Mouse (Mus musculus) brain, embryonic 14.5 days (tissue): Measurements from ENCODE around the gene Chek2.
"Not testable (repeated sequence)": the region's sequence is repeated elsewhere in the genome, so short reads cannot be mapped to it uniquely, and the experiment has no call there.

Experiments
- CTCF ChIP-seq: fragments of 200-500 bp; IDR thresholded peaks from 2 replicates; pipeline ENCODE4 v1.5.1; 2012; ENCODE audit warnings: inconsistent platforms, mild to moderate bottlenecking, moderate library complexity, borderline replicate concordance; ENCODE audit not compliant: insufficient read depth, insufficient read length; ENCODE audit errors: extremely low read depth
- POLR2A ChIP-seq: fragments of 200-500 bp; IDR thresholded peaks from 2 replicates; pipeline ENCODE4 v1.6.1; 2012; ENCODE audit warnings: mild to moderate bottlenecking, inconsistent platforms, borderline replicate concordance; ENCODE audit not compliant: poor library complexity, insufficient read depth, insufficient read length, severe bottlenecking; ENCODE audit errors: extremely low read depth

GRCm38 (mm10) chr5:110838016-110838415 is 1.8 kb upstream of the Chek2 start:
- not testable (repeated sequence) for TF ChIP-seq POLR2A, CTCF
